Mouse (Mus musculus): ENCODE measurements at regions not wholly inside any gene's neighbourhood (a gene's known extent, or its start where the extent isn't known, plus 50 kb on each side); places are given as distances from the start of the nearest gene placed in this dataset.
A peak's percentile ranks its signal among the peaks of the same experiment; 100 is the strongest.

DNA sequence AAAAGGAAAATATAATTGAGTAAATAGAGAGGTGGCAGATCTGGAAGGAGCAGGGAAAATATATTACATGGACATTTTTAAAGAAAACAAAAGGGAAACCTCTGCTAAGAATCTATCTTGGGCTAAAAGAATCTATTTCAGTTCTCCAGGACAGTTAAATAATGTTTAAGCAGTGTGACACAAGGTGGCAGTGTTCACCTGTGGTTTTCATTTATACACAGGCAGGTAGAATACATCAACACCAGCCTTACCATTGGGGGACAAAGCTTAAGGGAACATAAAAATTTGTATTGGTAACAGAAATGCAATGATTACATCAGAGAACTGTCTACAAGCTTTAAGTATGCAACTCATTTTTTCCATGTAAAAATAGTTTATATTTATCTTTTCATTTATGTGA lies 78.2 kb upstream of the Cldn34d start:
- intact Hi-C loops (cut with DNase I), result loop anchor here (10.0 kb wide), 1 partner anchor 1044 kb away; no protein-coding TSS in a partner anchor
- DNase-seq, result peak in 1 of 2 experiments; percentile 25

All from heart, postnatal 14 days (tissue).